Mouse (Mus musculus): Measurements from ENCODE around the gene Thrb. TPM values are rescaled to one million over a fixed set of nuclear protein-coding genes. Genes with fewer than 3 reads are reported as not detected.

Gene Thrb
- polyA plus RNA-seq, 1 experiment from 2014 or later = 0.20 TPM

- Histone ChIP-seq H3K9ac (ENCODE audit: low read depth, low read length) (no peak overlapping the region), H3K36me3 (ENCODE audit: control insufficient read depth, insufficient read depth, low read length) (no peaks in the 10 kb centered on the region), H3K4me2 (replicated peaks; ENCODE audit: low read depth, low read length) (no peak overlapping the region), H3K27me3 (ENCODE audit: control insufficient read depth, insufficient read depth, low read length) (no peaks in the 10 kb centered on the region), H3K4me1 (ENCODE audit: control insufficient read depth, insufficient read depth, low read length) (no peaks in the 10 kb centered on the region), H3K9me3 (ENCODE audit: control insufficient read depth, low read length) (no peaks in the 10 kb centered on the region), H3K27ac (ENCODE audit: low read depth, low read length) (no peak overlapping the region), H3K4me3 (ENCODE audit: low read length) (no peak overlapping the region)
- no peak for ATAC-seq (ENCODE audit: low FRiP score, low TSS enrichment)
- WGBS = 45% methylated on average over 5 of the region's 5 CpGs
These were observed 124.2 kb downstream of the Thrb start for GRCm38 (mm10) chr14:17784207-17784806.

GRCm38 (mm10) chr14:17785370-17785769 is 125.3 kb downstream of the Thrb start:
- Histone ChIP-seq H3K9me3 (ENCODE audit: control insufficient read depth, low read length) (no peaks in the 10 kb centered on the region), H3K27ac (ENCODE audit: low read depth, low read length) (no peak overlapping the region), H3K4me2 (replicated peaks; ENCODE audit: low read depth, low read length) (no peak overlapping the region), H3K27me3 (ENCODE audit: control insufficient read depth, insufficient read depth, low read length) (no peaks in the 10 kb centered on the region), H3K4me3 (ENCODE audit: low read length) (no peak overlapping the region), H3K4me1 (ENCODE audit: control insufficient read depth, insufficient read depth, low read length) (no peaks in the 10 kb centered on the region), H3K9ac (ENCODE audit: low read depth, low read length) (no peak overlapping the region), H3K36me3 (ENCODE audit: control insufficient read depth, insufficient read depth, low read length) (no peaks in the 10 kb centered on the region)
- 63% methylated on average over 3 of the region's 3 CpGs for WGBS
- no peak for ATAC-seq (ENCODE audit: low FRiP score, low TSS enrichment)

GRCm38 (mm10) chr14:17786249-17786648 is 126.2 kb downstream of the Thrb start:
- no peaks in the 10 kb centered on the region for H3K9me3 ChIP-seq (ENCODE audit: control insufficient read depth, low read length)
- ATAC-seq (ENCODE audit: low FRiP score, low TSS enrichment) = no peak
- H3K27ac ChIP-seq (ENCODE audit: low read depth, low read length) = no peak overlapping the region
- H3K4me1 ChIP-seq (ENCODE audit: control insufficient read depth, insufficient read depth, low read length) = no peaks in the 10 kb centered on the region
- H3K9ac ChIP-seq (ENCODE audit: low read depth, low read length) = no peak overlapping the region
- H3K36me3 ChIP-seq (ENCODE audit: control insufficient read depth, insufficient read depth, low read length) = no peaks in the 10 kb centered on the region
- WGBS = 4% methylated on average over 2 of the region's 2 CpGs
- H3K4me2 ChIP-seq (replicated peaks; ENCODE audit: low read depth, low read length) = no peak overlapping the region
- H3K4me3 ChIP-seq (ENCODE audit: low read length) = no peak overlapping the region
- no peaks in the 10 kb centered on the region for H3K27me3 ChIP-seq (ENCODE audit: control insufficient read depth, insufficient read depth, low read length)

- Histone ChIP-seq H3K9ac (ENCODE audit: low read depth, low read length) (no peak overlapping the region), H3K4me1 (ENCODE audit: control insufficient read depth, insufficient read depth, low read length) (no peaks in the 10 kb centered on the region), H3K4me2 (replicated peaks; ENCODE audit: low read depth, low read length) (no peak overlapping the region), H3K9me3 (ENCODE audit: control insufficient read depth, low read length) (no peaks in the 10 kb centered on the region), H3K36me3 (ENCODE audit: control insufficient read depth, insufficient read depth, low read length) (no peaks in the 10 kb centered on the region), H3K4me3 (ENCODE audit: low read length) (no peak overlapping the region), H3K27me3 (ENCODE audit: control insufficient read depth, insufficient read depth, low read length) (no peaks in the 10 kb centered on the region), H3K27ac (ENCODE audit: low read depth, low read length) (no peak overlapping the region)
- no peak for ATAC-seq (ENCODE audit: low FRiP score, low TSS enrichment)
- WGBS = 81% methylated on average over 3 of the region's 3 CpGs
These were observed 144.0 kb downstream of the Thrb start for GRCm38 (mm10) chr14:17803934-17804602.

- Histone ChIP-seq H3K4me2 (replicated peaks; ENCODE audit: low read depth, low read length) (no peak overlapping the region), H3K27me3 (ENCODE audit: control insufficient read depth, insufficient read depth, low read length) (no peaks in the 10 kb centered on the region), H3K36me3 (ENCODE audit: control insufficient read depth, insufficient read depth, low read length) (no peaks in the 10 kb centered on the region), H3K27ac (ENCODE audit: low read depth, low read length) (no peak overlapping the region), H3K4me3 (ENCODE audit: low read length) (no peak overlapping the region), H3K4me1 (ENCODE audit: control insufficient read depth, insufficient read depth, low read length) (no peaks in the 10 kb centered on the region), H3K9me3 (ENCODE audit: control insufficient read depth, low read length) (no peaks in the 10 kb centered on the region), H3K9ac (ENCODE audit: low read depth, low read length) (no peak overlapping the region)
- no peak for ATAC-seq (ENCODE audit: low FRiP score, low TSS enrichment)
- 80% methylated on average over 4 of the region's 4 CpGs for WGBS
These were observed 151.0 kb downstream of the Thrb start for GRCm38 (mm10) chr14:17811051-17811450.

- H3K4me1 ChIP-seq (ENCODE audit: control insufficient read depth, insufficient read depth, low read length) = no peaks in the 10 kb centered on the region
- no peaks in the 10 kb centered on the region for H3K27me3 ChIP-seq (ENCODE audit: control insufficient read depth, insufficient read depth, low read length)
- H3K9ac ChIP-seq (ENCODE audit: low read depth, low read length) = no peak overlapping the region
- no peaks in the 10 kb centered on the region for H3K9me3 ChIP-seq (ENCODE audit: control insufficient read depth, low read length)
- no peaks in the 10 kb centered on the region for H3K36me3 ChIP-seq (ENCODE audit: control insufficient read depth, insufficient read depth, low read length)
- no peak overlapping the region for H3K27ac ChIP-seq (ENCODE audit: low read depth, low read length)
- 83% methylated on average over 5 of the region's 5 CpGs for WGBS
- H3K4me3 ChIP-seq (ENCODE audit: low read length) = no peak overlapping the region
- no peak for ATAC-seq (ENCODE audit: low FRiP score, low TSS enrichment)
- H3K4me2 ChIP-seq (replicated peaks; ENCODE audit: low read depth, low read length) = no peak overlapping the region
These were observed 152.4 kb downstream of the Thrb start for GRCm38 (mm10) chr14:17812414-17812813.

GRCm38 (mm10) chr14:17815103-17815502 is 155.0 kb downstream of the Thrb start:
- no peak for ATAC-seq (ENCODE audit: low FRiP score, low TSS enrichment)
- H3K9ac ChIP-seq (ENCODE audit: low read depth, low read length) = no peak overlapping the region
- H3K4me1 ChIP-seq (ENCODE audit: control insufficient read depth, insufficient read depth, low read length) = no peaks in the 10 kb centered on the region
- WGBS = 73% methylated on average over 2 of the region's 2 CpGs
- H3K27me3 ChIP-seq (ENCODE audit: control insufficient read depth, insufficient read depth, low read length) = no peaks in the 10 kb centered on the region
- no peaks in the 10 kb centered on the region for H3K36me3 ChIP-seq (ENCODE audit: control insufficient read depth, insufficient read depth, low read length)
- no peak overlapping the region for H3K27ac ChIP-seq (ENCODE audit: low read depth, low read length)
- no peak overlapping the region for H3K4me2 ChIP-seq (replicated peaks; ENCODE audit: low read depth, low read length)
- H3K9me3 ChIP-seq (ENCODE audit: control insufficient read depth, low read length) = no peaks in the 10 kb centered on the region
- no peak overlapping the region for H3K4me3 ChIP-seq (ENCODE audit: low read length)

GRCm38 (mm10) chr14:17818086-17818485 is 158.0 kb downstream of the Thrb start:
- no peak overlapping the region for H3K27ac ChIP-seq (ENCODE audit: low read depth, low read length)
- H3K9ac ChIP-seq (ENCODE audit: low read depth, low read length) = no peak overlapping the region
- no peaks in the 10 kb centered on the region for H3K4me1 ChIP-seq (ENCODE audit: control insufficient read depth, insufficient read depth, low read length)
- no peak for ATAC-seq (ENCODE audit: low FRiP score, low TSS enrichment)
- no peak overlapping the region for H3K4me2 ChIP-seq (replicated peaks; ENCODE audit: low read depth, low read length)
- H3K27me3 ChIP-seq (ENCODE audit: control insufficient read depth, insufficient read depth, low read length) = no peaks in the 10 kb centered on the region
- WGBS = 93% methylated on average over 2 of the region's 2 CpGs
- H3K36me3 ChIP-seq (ENCODE audit: control insufficient read depth, insufficient read depth, low read length) = no peaks in the 10 kb centered on the region
- no peak overlapping the region for H3K4me3 ChIP-seq (ENCODE audit: low read length)
- H3K9me3 ChIP-seq (ENCODE audit: control insufficient read depth, low read length) = no peaks in the 10 kb centered on the region

- no peak for ATAC-seq (ENCODE audit: low FRiP score, low TSS enrichment)
- Histone ChIP-seq H3K4me2 (replicated peaks; ENCODE audit: low read depth, low read length) (no peak overlapping the region), H3K4me1 (ENCODE audit: control insufficient read depth, insufficient read depth, low read length) (no peaks in the 10 kb centered on the region), H3K9ac (ENCODE audit: low read depth, low read length) (no peak overlapping the region), H3K4me3 (ENCODE audit: low read length) (no peak overlapping the region), H3K27ac (ENCODE audit: low read depth, low read length) (no peak overlapping the region), H3K36me3 (ENCODE audit: control insufficient read depth, insufficient read depth, low read length) (no peaks in the 10 kb centered on the region), H3K9me3 (ENCODE audit: control insufficient read depth, low read length) (no peaks in the 10 kb centered on the region), H3K27me3 (ENCODE audit: control insufficient read depth, insufficient read depth, low read length) (no peaks in the 10 kb centered on the region)
- 89% methylated on average over 7 of the region's 7 CpGs for WGBS
These were observed 162.7 kb downstream of the Thrb start for GRCm38 (mm10) chr14:17822754-17823153.
